In genomic region chr1:157506995-157507595, GRCm38 (mm10) we compare ENCODE assay signal across 8 mouse cellular contexts. TPM values are rescaled to one million over a fixed set of nuclear protein-coding genes. Genes with fewer than 3 reads are reported as not detected.
DNase-seq lines count a peak whose midpoint lies in the region; ATAC-seq lines count a peak whose summit lies in the region.

No protein-coding gene starts in this region.

- 62% methylated on average over 4 of the region's 4 CpGs for WGBS in heart, embryonic 12.5 days
- WGBS in embryonic facial prominence, embryonic 12.5 days: 53% methylated on average over 4 of the region's 4 CpGs
- 53% methylated on average over 4 of the region's 4 CpGs for whole genome bisulfite sequencing in kidney, embryonic 14.5 days
- 38% methylated on average over 4 of the region's 4 CpGs for WGBS in stomach, embryonic 16.5 days

- no peak for ATAC-seq in heart, embryonic 12.5 days (ENCODE audit: insufficient number of reproducible peaks, low FRiP score)
- ATAC-seq in embryonic facial prominence, embryonic 12.5 days (ENCODE audit: insufficient number of reproducible peaks, insufficient read depth, low FRiP score, low TSS enrichment): 0 out of 2 replicates have a peak, but pooled peaks have one; percentile 35
- ATAC-seq in kidney, embryonic 14.5 days (ENCODE audit: low FRiP score, low TSS enrichment): no peak
- ATAC-seq in stomach, embryonic 16.5 days (ENCODE audit: insufficient read depth, low FRiP score): no peak

- H3K36me3 ChIP-seq in heart, embryonic 12.5 days: no peaks in the 10 kb centered on the region
- H3K36me3 ChIP-seq in embryonic facial prominence, embryonic 12.5 days: no peaks in the 10 kb centered on the region
- H3K36me3 ChIP-seq in kidney, embryonic 14.5 days (ENCODE audit: control insufficient read depth, insufficient read depth, low read length): no peaks in the 10 kb centered on the region
- H3K36me3 ChIP-seq in stomach, embryonic 16.5 days (ENCODE audit: control insufficient read depth, insufficient read depth, low read length): no peaks in the 10 kb centered on the region

- H3K27me3 ChIP-seq in heart, embryonic 12.5 days (replicated peaks): no peaks in the 10 kb centered on the region
- H3K27me3 ChIP-seq in embryonic facial prominence, embryonic 12.5 days: no peaks in the 10 kb centered on the region
- H3K27me3 ChIP-seq in kidney, embryonic 14.5 days (ENCODE audit: control insufficient read depth, insufficient read depth, low read length): no peaks in the 10 kb centered on the region
- no peaks in the 10 kb centered on the region for H3K27me3 ChIP-seq in stomach, embryonic 16.5 days (ENCODE audit: control insufficient read depth, insufficient read depth, low read length)

- H3K9ac ChIP-seq in heart, embryonic 12.5 days: no peak overlapping the region
- no peak overlapping the region for H3K9ac ChIP-seq in embryonic facial prominence, embryonic 12.5 days
- H3K9ac ChIP-seq in kidney, embryonic 14.5 days (ENCODE audit: low read depth, low read length): no peak overlapping the region
- no peak overlapping the region for H3K9ac ChIP-seq in stomach, embryonic 16.5 days (ENCODE audit: low read length)

- H3K27ac ChIP-seq in heart, embryonic 12.5 days (ENCODE audit: poor library complexity, severe bottlenecking): no peak overlapping the region
- H3K27ac ChIP-seq in embryonic facial prominence, embryonic 12.5 days: no peak overlapping the region
- no peak overlapping the region for H3K27ac ChIP-seq in kidney, embryonic 14.5 days (ENCODE audit: low read depth, low read length)
- peak overlapping the region; percentile 28; the same call in 1 of the 2 replicates for H3K27ac ChIP-seq in stomach, embryonic 16.5 days (ENCODE audit: low read length)

- intact Hi-C loops in left cerebral cortex, postnatal 36 days (cut with DNase I): no loop called here

- peaks cover 16% of the 10 kb centered on the region for H3K4me1 ChIP-seq in heart, embryonic 12.5 days (replicated peaks)
- peaks cover 5% of the 10 kb centered on the region; the same call in 1 of the 2 replicates for H3K4me1 ChIP-seq in embryonic facial prominence, embryonic 12.5 days
- H3K4me1 ChIP-seq in kidney, embryonic 14.5 days (ENCODE audit: control insufficient read depth, insufficient read depth, low read length): no peaks in the 10 kb centered on the region
- H3K4me1 ChIP-seq in stomach, embryonic 16.5 days (ENCODE audit: control insufficient read depth, insufficient read depth, low read length): no peaks in the 10 kb centered on the region

- no peak overlapping the region for H3K4me3 ChIP-seq in heart, embryonic 12.5 days
- no peak overlapping the region for H3K4me3 ChIP-seq in embryonic facial prominence, embryonic 12.5 days
- H3K4me3 ChIP-seq in kidney, embryonic 14.5 days (ENCODE audit: low read length): no peak overlapping the region
- H3K4me3 ChIP-seq in stomach, embryonic 16.5 days (replicated peaks; ENCODE audit: low read length): peak overlapping the region; percentile 11; the same call in 1 of the 2 replicates

- H3K4me2 ChIP-seq in heart, embryonic 12.5 days: no peak overlapping the region
- H3K4me2 ChIP-seq in embryonic facial prominence, embryonic 12.5 days (replicated peaks): no peak overlapping the region; the same call in 1 of the 2 replicates
- H3K4me2 ChIP-seq in kidney, embryonic 14.5 days (replicated peaks; ENCODE audit: low read depth, low read length): 0 out of 2 replicates have a peak overlapping the region, but pooled peaks have one; percentile 5
- H3K4me2 ChIP-seq in stomach, embryonic 16.5 days (ENCODE audit: low read depth, low read length): peak overlapping the region; percentile 26

- peak; percentile 90 for DNase-seq in heart, adult 11 months
- peak; percentile 34 for DNase-seq in MN1 (ENCODE audit: low spot score)
- DNase-seq in right cerebral cortex, postnatal 4 days: no peak
- no peak for DNase-seq in left cerebral cortex, postnatal 36 days (ENCODE audit: low spot score in 2 of 2)

- H3K9me3 ChIP-seq in heart, embryonic 12.5 days (replicated peaks): no peaks in the 10 kb centered on the region
- no peaks in the 10 kb centered on the region for H3K9me3 ChIP-seq in embryonic facial prominence, embryonic 12.5 days
- no peaks in the 10 kb centered on the region for H3K9me3 ChIP-seq in kidney, embryonic 14.5 days (ENCODE audit: control insufficient read depth, low read length)
- no peaks in the 10 kb centered on the region for H3K9me3 ChIP-seq in stomach, embryonic 16.5 days (replicated peaks; ENCODE audit: control insufficient read depth, low read length)

RNA-seq across cellular contexts. Expression of gene Sec16b, which starts 0.6 kb away (rescaled TPM):
- 1.0 and 1.2 TPM in 2 replicates for polyA plus RNA-seq in heart, embryonic 12.5 days (2016; fragmentation: Nextera tagmentation; extraction: Ambion mirVana)
- 1.7 and 2.1 TPM in 2 replicates for polyA plus RNA-seq in embryonic facial prominence, embryonic 12.5 days (2016; fragmentation: Nextera tagmentation; extraction: Ambion mirVana)
- 0.79 and 1.6 TPM in 2 replicates for polyA plus RNA-seq in kidney, embryonic 14.5 days (2014; fragmentation: Nextera tagmentation; extraction: Ambion mirVana)
- 10.6 and 11.0 TPM in 2 replicates for polyA plus RNA-seq in stomach, embryonic 16.5 days (2015; fragmentation: Nextera tagmentation; extraction: Ambion mirVana)
- total RNA-seq in left cerebral cortex, postnatal 36 days (2021): 1 to 10 TPM; 1.1 to 1.3 TPM

RNA-seq across cellular contexts. Expression of gene Cryzl2, which starts 48.7 kb away (rescaled TPM):
- polyA plus RNA-seq in heart, embryonic 12.5 days (2016; fragmentation: Nextera tagmentation; extraction: Ambion mirVana): 28.4 and 29.7 TPM in 2 replicates
- polyA plus RNA-seq in embryonic facial prominence, embryonic 12.5 days (2016; fragmentation: Nextera tagmentation; extraction: Ambion mirVana): 8.5 and 11.0 TPM in 2 replicates
- polyA plus RNA-seq in kidney, embryonic 14.5 days (2014; fragmentation: Nextera tagmentation; extraction: Ambion mirVana): 13.3 and 17.7 TPM in 2 replicates
- polyA plus RNA-seq in stomach, embryonic 16.5 days (2015; fragmentation: Nextera tagmentation; extraction: Ambion mirVana): 13.0 and 13.2 TPM in 2 replicates
- 1 to 10 TPM; 4.8 TPM for total RNA-seq in left cerebral cortex, postnatal 36 days (2021)

Comparison
In these comparisons a context has a peak if more than half of its experiments do, and no peak if none do; other contexts are left out.
1. DNase-seq: peak in heart, adult 11 months (single experiment) and MN1 (single experiment); none in right cerebral cortex, postnatal 4 days (single experiment) and left cerebral cortex, postnatal 36 days (0 of 2).
2. H3K4me2 ChIP-seq: peak in kidney, embryonic 14.5 days (single experiment) and stomach, embryonic 16.5 days (single experiment); none in heart, embryonic 12.5 days (single experiment) and embryonic facial prominence, embryonic 12.5 days (single experiment).